Mouse (Mus musculus) effector memory CD4-positive, alpha-beta T cell, adult 5 months (primary cell): ENCODE measurements around the gene Osgin1. TPM values are rescaled to one million over a fixed set of nuclear protein-coding genes. Genes with fewer than 3 reads are reported as not detected.

ENCODE experiments used
- polyA plus RNA-seq: library from polyadenylated mRNA; unstranded; fragments of 100-300 nt; shearing (Covaris generic); gene quantifications from one replicate; pipeline ENCODE4 v1.2.1, GENCODE M21; 2017

The Osgin1 gene
- 10.5 TPM for polyA plus RNA-seq

GRCm38 (mm10) chr8:119433582-119434174 lies at the start of gene Osgin1:
Gene Osgin1 (plus strand): TSS chr8:119434124.

DNA sequence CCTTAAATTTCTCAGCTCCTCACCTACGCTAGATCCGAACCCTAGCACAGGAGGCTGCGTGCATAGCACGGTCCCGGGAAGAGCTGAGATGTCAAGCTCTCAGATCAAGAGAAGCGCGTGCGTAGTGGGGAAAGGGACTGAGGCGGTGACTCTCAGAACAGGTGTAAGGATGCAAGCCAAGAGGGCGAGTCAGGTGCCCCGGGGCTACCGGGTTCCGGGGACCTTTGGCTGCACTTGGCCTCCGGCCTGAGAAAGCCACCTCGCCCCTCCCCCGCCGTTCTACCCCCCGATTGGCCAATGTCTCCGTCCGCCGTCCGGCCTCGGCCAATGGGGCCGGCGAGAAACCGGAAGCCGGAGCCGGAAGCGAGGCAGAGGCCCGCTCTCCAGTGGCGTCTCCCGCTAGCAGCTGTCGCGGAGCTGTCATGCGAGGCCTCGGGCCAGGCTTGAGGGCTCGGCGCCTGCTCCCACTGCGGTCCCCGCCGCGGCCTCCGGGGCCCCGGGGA lies 39.3 kb upstream of the Osgin1 start, which contains the start of gene Mlycd:
TSS of gene Mlycd (plus strand) at position 355 of the 503 bp plus-strand sequence.

DNA sequence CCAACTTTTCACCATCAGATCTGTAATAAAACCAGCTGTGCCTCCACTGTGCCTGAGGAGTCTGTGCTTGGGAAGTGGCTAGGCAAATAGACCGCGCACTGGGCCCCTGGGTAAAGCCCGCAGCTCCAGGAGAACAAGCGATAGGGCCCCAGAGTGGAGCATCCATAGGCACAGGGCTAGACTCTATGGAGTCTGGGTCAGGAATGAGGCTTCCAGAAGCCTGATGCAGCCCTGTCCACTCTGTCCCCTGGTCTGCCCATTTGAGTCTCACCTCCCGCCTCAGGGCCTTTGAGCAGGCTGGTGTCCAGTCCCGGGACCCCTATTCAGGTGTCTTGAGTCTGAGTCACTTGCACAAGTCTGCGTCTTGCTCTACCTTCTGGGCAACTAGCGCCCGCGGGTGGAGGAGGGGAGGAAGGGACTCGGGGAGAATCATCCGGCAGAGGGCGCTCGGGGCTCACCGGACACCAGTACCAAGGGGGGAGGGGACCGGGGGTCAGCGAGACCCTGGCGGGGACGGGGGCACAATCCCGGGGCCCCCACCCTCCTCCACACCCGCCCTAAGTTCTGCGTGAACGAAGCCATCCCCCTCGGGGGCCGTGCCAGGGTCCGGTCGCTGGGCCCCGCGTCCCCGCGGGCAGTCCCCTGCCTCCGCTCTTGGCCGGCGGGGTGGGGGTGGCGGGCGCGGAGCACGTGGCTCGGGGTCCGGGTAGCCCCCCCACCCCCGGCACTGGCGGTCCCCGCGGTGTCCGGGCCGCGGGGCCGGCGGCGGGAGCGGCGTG lies 12.5 kb downstream of the Osgin1 start, which contains the start of gene Necab2:
TSS of gene Necab2 (plus strand) at position 509 of the 779 bp plus-strand sequence.

Other genes starting within 250 kb of the Osgin1 start
- gene Hsbp1, start 89.6 kb upstream of the Osgin1 start, polyA plus RNA-seq: 89.0 TPM
- gene Mlycd, start 39.2 kb upstream of the Osgin1 start, polyA plus RNA-seq: 13.0 TPM
- not detected for gene Necab2, start 12.6 kb downstream of the Osgin1 start, polyA plus RNA-seq
- 0.31 TPM for gene Slc38a8, start 67.6 kb downstream of the Osgin1 start, polyA plus RNA-seq
- gene Mbtps1, start 124.6 kb downstream of the Osgin1 start, polyA plus RNA-seq: 76.4 TPM
- 71.7 TPM for gene Hsdl1, start 141.1 kb downstream of the Osgin1 start, polyA plus RNA-seq
- not detected for gene Dnaaf1, start 141.1 kb downstream of the Osgin1 start, polyA plus RNA-seq
- 20.1 TPM for gene Taf1c, start 171.1 kb downstream of the Osgin1 start, polyA plus RNA-seq
- gene Adad2, start 178.6 kb downstream of the Osgin1 start, polyA plus RNA-seq: not detected
- not detected for gene Kcng4, start 201.6 kb downstream of the Osgin1 start, polyA plus RNA-seq
- gene Wfdc1, start 232.2 kb downstream of the Osgin1 start, polyA plus RNA-seq: not detected